Mouse (Mus musculus) CD8-positive naive resting alpha-beta T cell, adult 2 months (primary cell): ENCODE data around the gene Nt5c2.

ENCODE experiments used
- DNase-seq, 2 experiments: peaks; one replicate each; pipeline ENCODE4 v3.0.0; 2022; ENCODE audit warnings: low read depth in 2 of 2, low spot score in 2 of 2

The Nt5c2 gene

DNA sequence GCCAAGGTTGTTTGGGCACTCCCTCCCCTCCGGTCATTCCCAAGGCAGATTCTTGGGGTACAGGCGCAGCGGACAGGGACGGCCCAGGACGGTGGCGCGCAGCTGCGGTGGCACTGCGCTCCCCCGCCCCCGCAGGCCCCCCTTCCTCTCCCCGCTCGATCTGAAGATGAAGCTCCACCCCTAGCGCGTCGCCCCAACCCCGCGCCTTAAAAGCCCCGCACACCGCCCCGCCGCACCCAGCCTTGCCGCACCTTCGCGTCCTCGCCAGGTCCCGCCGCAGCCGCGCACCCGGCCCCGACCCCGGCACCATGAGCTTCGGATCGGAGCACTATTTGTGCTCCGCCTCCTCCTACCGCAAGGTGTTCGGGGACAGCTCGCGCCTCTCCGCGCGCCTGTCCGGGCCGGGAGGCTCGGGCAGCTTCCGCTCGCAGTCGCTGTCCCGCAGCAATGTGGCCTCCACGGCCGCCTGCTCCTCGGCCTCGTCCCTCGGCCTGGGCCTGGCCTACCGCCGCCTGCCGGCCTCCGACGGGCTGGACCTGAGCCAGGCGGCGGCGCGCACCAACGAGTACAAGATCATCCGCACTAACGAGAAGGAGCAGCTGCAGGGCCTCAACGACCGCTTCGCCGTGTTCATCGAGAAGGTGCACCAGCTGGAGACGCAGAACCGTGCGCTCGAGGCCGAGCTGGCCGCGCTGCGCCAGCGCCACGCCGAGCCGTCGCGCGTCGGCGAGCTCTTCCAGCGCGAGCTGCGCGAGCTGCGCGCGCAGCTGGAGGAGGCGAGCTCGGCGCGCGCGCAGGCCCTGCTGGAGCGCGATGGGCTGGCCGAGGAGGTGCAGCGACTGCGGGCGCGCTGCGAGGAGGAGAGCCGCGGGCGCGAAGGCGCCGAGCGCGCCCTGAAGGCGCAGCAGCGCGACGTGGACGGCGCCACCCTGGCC, at the start of gene Nt5c2, which contains the start of gene Ina:
Nt5c2 (minus strand) TSS at position 707 of the 935 bp plus-strand sequence.
Ina (plus strand) TSS at position 252 of the 935 bp plus-strand sequence.
- no peak for DNase-seq

DNA sequence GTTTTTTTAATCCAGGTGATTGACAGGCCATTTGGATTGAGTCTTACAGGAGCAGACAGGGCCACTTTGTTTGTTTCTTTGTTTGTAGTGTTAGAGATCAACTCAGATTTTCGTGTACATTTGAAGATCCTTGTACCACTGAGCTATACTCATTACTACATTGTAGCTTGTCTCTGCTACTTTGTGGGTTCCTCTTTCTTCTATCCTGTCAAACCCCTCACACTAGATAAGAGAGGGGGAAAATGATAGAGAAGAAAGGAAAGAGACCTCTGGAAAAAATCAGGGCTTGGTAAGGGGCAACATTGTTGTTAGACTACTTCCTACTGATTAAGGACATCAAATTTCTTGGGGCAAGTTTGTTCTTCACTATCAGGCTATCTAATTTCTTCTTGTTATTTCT, 42.7 kb upstream of the Nt5c2 start:
- no peak for DNase-seq

DNA sequence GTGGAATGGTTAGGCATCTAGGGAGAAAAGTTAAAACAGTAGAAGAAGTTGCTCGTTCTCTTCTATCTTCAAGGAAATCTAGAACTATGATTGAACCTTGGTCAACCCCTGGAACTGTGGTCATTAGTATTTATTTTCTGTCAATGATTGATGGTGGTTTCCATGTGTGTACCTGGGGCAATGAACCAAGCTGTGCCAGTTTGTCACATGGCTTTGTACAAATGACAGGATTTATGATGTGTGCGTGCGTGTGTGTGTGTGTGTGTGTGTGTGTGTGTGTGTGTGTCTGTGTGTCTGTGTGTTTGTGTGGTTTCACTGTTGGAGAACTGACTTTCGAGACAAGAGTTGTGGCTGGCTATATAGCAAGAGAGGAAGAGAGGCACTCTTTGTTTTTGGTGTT, 38.5 kb upstream of the Nt5c2 start:
- no peak for DNase-seq

DNA sequence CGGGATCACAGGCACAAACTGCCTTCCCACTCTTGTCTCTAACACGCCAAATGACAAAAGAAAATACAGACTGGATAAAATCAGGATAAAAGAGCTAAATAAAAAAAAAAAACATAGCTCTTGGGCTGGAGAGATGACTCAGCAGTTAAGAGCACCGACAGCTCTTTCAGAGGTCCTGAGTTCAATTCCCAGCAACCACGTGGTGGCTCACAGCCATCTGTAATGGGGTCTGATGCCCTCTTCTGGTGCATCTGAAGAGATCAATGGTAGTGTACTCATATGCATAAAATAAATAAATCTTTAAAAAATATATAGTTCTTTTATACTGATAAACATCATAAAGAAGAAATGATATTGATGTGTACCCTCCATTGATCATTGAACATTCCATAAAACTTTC, 38.0 kb upstream of the Nt5c2 start:
- no peak for DNase-seq

DNA sequence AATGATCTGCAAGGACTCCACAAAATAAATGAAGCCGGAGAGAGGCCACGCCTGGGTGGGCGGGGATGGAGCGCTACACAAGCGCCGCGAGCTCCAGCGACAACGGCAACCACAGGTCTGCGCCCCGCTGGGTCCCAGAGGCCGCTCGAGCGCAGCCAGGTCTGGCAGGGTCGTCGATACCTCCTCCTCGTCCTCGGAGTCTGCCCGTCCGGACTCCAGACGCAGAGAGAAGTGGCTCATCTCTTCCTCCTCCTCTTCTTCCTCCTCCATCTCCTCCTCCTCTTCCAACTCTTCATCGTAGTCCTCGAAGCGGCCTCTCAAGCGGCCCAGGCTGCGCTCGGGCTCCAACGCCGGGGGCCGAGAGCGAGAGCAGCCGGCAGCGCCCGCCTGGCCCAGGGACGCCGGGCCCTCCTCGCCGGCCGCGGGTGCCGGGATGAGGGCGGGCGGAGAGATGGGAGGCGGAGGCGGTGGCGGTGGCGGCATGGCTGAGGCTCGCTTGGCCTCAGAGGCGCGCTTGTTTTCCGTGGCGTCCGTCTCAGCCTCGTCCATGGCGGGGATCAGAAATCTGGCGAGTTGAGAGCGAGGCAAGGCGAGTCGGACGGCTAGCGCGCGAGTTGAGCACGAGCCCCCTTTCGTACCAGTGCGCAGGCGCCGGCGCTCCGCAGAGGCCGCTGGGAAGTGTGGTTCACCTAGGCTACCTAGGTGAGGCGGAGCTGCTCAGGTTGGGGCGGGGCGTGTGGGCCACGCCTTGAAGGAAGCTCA, 35.5 kb upstream of the Nt5c2 start, which contains the start of gene Pcgf6:
Pcgf6 (minus strand) TSS at position 636 of the 762 bp plus-strand sequence.
- DNase-seq = peak; percentile 75 to 78

DNA sequence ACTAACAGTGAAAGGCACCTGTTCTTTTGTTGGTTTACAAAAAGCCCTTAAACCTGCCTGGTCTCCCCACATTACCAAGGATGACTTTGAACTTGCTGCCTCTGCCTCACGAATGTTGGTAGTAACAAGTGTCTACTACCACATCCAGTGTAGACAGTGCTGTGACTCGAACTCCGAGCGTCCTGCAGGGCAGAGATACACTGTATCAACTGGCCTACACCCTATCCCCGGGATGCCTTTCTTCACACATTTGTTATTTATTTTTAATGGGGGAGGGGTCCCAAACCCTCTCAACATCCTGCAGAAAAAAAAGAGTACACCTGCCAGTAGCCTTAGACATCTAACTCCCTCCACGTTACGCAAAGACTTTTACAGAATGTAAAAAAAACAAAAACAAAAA, 34.9 kb upstream of the Nt5c2 start:
- no peak for DNase-seq

DNA sequence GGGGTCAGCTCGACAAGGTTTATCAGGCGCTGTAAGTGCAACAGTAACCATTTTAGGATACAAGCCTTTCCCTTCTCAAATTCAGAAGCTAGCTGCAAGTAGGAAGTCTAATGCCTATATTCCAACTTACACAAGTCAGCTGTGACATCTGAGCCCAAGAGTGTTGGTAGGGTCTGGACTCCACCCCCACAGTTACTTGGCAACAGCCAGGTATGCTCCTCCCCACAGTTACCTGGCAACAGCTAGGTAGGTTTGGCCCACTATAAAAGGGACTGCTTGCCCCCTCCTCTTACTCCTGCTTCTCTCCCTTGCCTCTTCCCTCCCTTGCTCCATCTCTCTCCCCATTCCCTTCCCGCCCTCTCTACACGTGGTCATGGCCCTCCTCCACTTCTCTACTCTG, 34.1 kb upstream of the Nt5c2 start:
- DNase-seq = no peak

DNA sequence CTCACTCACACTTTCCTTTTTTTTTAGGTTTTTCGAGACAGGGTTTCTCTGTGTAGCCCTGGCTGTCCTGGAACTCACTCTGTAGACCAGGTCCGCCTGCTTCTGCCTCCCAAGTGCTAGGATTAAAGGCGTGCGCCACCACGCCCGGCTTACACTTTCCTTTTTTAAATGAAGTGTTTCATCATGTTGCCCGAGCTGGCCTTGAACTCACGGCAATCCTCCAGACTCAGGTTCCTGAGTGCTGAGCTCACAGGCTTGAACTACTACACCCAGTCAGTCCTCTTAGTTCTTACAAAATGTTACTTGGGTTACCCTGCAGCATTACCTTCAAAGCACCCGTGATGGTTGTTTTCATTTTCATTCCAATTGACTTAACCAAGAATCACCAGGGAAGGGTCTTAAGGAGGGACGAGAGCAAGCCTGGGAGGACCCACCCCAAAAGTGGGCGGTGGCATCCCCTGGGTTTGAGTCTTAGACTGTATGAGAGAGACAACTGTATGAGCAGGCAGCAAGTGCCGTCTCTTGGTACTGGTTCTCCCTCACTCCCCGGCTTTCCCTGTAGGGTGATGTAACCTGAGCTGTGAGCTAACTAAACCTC, 32.4 kb upstream of the Nt5c2 start:
- DNase-seq = no peak

DNA sequence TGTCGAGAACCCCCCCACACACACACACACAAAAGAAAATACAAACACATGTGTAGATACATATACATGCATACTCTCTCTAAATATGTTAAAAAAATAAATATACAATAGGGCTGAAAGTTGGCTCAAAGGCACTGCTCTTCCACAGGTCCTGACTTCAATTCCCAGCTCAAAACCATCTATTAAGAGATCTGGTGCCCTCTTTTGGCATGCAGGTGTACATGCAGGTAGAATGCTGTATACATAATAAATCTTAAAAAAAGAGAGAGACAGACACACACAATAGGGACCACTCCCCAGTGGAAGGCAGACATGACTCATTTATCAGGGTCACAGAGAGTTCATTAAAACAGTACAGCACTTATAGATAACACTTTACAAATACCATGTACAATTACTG, 31.4 kb upstream of the Nt5c2 start:
- DNase-seq = no peak

DNA sequence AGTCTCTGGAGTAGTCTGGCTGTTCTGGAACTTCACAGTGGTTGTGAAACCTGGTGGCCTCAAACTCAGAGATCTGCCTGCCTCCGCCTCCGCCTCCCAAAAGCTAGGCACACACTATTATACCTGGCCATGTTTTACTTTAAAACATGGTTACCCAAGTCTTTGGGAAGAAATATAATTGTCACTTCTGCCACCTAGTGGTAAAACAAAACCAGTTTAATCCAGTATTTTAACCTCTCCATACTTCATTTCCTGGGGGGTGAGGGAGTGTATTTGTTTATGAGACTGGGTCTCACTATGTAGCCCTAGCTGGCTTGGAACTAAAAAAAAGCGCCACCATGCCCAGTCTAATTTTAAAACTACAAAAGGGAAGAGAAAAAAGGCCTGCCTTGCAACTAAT, 28.7 kb upstream of the Nt5c2 start:
- DNase-seq = peak in 1 of 2 experiments; percentile 3

DNA sequence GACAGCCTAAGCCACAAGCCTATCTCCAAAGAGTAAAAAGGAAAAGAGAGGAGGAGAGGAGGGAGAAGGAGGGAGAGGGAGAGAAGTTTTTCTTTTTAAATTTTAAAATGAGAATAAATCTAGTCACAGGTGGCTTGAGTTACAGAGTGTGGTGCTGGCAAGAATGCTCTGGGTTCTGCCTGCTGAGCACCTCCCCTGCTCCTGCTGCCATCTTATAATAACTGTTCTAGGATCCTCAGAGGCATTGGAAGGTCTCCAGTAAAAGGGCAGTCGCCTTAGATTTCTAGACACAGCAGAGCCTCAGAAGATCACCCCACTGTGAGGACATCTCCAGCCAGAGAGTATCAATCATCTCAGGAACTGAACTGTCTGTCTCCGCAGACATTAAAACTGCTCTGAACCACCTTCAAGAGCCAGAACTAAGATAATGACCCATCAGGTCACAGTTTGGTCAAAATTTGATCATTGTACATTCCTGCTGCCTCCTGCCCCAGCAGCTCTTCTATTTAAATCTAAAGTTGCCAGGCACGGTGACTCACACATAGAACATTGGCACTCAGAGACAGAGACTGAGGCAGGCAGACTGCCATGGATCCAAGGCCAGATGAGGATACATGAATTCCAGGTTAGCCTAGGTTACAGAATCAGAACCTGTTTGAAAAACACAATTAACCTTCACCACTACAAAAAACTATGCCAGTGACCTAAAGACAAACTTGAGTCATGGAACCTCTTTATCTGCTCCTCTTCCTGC, 25.9 kb upstream of the Nt5c2 start:
- DNase-seq = no peak

DNA sequence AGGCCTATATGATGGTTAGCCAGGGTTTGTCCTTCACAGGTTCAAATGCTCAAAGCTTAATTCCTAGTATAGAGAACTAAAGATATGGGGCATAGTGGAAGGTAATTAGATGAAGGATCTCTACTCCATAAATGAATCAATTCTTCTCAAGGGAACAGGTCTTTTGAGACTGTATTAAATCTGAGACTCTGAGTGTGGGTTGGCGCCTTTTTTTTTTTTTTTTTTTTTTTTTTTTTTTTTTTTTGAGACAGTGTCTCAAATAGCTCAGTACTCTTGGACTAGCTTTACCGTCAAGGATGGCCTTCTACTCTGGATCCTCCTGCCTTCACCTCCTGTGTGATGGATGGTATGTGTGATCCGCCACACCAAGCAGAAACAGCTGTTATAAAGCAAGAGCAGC, 21.6 kb upstream of the Nt5c2 start:
- no peak for DNase-seq

DNA sequence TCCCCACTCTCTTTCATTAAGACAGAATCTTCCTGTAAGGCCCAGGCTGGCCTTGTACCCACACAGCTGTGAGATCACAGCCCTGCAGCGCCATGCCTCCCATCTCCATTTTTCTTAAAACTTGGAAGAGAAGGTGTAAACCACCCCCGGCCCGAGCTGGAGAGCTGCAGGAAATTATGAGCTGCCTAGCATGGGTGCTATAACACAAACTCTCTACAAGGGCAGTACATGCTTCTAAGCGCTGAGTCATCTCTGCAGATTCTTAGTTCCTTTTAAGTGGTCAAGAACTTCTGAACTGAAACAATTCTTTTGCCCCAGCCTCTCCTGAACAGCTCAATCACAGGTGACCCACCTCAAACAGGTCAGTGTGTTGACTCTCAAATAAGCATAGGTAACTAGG, 20.0 kb upstream of the Nt5c2 start:
- no peak for DNase-seq

DNA sequence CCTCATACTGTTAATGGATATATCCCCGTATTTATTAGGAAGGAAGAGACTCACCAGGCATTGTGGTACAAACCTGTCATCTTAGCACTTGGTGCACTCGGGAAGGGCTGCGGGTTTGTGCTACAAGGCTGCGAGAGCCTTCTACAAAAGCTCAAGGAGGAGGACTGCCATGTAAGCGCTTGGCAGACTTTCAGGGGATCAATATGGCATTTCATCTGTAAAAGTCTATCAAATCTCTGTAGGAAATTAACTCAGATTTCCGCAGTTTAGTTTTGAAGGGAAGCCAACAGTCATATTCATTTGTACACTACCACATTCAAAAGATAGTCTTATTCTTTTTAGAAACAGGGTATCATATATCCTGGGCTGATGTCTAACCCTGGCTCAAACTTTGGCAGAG, 16.8 kb upstream of the Nt5c2 start:
- DNase-seq = no peak

DNA sequence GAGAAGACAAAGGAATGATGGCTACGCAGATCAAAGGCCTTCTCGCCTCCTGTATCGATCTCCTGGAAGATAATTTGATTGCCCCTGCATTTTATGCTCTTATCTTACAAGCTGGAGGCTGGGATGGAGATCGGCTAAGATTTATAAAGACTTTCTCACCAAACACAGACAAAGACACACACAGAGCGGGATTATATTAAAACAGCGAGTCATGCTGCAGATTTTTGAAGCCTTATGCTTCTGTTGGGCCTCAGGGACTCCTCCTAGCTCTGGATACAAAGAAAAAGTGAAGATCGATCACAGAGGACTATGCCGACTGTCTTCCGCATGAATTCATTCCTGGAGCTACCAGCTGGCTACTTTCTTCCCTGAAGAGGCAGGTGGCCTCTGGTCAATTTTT, 14.8 kb upstream of the Nt5c2 start:
- DNase-seq = no peak

DNA sequence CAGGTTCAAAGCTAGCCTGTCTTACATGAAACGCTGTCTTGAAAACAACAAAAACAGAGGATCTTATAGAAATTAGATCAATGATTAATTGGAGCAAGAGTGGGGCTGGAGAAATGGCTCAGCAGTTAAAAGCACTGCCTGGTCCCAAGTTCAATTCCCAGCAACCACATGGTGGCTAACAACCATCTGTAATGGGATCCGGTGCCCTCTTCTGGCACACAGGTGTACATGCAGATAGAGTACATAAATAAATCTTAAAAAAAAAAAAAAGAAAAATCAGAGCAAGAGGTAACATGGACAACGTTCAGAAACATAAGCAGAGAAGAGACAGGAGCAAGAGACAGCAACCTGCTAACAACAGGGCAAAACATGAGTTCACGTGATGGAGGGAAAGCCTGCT, 11.6 kb upstream of the Nt5c2 start:
- DNase-seq = no peak

DNA sequence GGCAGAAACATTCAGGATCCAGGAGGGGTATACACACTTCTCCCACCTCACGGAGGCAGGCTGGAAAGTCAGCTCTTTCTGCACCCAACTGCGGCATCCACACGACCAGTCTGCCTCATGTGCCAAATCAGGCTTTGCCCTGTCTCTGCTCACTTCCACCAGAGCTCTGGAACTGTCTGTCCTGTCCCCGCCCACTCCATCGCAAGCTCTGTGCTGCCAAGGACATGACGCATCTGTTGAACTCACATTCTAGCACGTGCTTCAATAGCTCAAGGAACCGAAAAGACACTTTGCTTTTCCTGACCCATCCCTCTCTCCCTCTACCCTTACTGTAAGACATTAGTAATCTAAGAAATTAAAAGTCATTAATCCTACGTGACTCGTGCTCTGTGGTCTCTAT, 10.0 kb upstream of the Nt5c2 start:
- DNase-seq = no peak

DNA sequence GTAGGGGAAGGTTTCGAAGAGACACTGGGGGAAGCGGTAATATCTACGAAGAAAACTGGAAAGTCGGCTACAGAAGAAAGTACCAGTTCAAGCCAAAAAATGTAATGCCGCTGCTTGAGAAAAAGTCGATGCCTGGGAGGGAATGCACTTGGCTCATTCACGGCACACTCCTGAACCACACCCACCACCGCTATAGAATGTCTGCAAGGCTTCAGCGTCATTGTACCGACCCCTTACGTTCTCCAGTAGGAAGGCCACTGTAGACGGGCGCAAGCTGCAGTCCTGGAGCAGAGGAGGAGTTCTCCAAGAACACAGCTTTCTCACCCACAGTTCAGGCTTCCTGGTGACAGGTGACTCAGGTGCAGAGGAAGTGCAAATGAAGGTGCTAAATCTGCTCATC, 8.6 kb upstream of the Nt5c2 start:
- no peak for DNase-seq

DNA sequence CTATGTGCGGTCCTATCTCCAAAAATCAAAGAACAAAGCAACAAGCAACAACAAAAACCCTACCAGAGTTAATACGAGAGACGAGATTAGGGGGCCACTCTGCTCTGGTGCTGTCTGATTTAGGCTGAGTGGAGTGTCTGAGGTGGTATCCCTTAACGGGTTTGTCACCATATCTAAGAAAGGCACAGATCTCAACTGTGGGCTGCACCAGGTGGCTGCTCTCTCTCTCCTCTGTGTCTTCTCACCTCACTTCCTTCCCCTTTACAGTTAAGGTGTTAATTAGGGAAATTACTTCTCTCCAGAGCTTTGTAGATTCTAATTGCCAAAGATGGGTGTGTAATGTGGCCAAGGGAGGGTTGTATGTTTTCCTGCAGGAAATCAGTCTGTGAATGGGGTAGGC, 7.8 kb upstream of the Nt5c2 start:
- DNase-seq = no peak

DNA sequence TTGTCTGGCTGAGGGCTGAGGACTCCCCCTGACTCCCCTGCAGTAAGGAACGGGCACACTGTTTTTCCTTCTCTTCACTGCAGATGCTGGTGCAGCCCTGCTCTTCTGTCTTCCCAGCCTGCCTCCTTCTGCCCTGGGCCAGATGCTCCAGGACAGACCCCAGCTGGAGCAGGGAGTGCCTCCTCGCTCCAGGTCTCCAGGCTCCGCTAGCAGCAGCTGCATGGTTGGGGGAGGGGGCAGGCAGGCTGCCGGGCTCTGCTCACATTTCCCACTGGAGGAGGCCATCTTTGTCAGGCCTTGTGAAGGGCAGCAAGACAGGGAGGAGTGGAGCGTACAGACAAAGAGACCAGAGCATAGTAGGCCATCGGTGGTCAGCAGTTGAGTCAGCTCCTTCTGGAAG, 4.4 kb upstream of the Nt5c2 start:
- no peak for DNase-seq

DNA sequence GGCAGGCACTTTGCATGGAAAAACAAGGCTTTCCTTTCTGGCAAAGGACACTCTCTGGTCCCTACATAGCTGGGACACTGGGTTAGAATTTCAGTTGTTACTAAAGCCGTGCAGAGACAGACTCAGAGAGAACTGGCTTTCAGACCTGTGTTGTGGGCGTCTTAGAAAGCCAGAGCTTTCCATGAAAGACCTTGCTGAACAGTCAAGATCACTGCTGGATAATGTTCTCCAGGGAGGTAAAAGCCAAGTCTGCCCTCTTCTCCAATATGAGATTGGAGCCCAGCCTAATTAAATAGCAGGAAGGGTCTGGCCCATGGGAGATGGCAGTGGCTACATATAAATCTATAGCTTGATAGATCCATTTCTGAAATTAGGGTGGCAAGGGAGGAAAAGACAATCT, 3.4 kb upstream of the Nt5c2 start:
- no peak for DNase-seq
